Mouse (Mus musculus) heart, adult 2 months (tissue): ENCODE measurements around the gene Anxa2.

ENCODE experiments used
- CTCF ChIP-seq: fragments of 200-600 bp; IDR thresholded peaks from 2 replicates; pipeline ENCODE4 v1.8.1; 2022; ENCODE audit warnings: antibody characterized with exemption, mild to moderate bottlenecking, moderate library complexity
- EP300 ChIP-seq: fragments of 200-500 bp; IDR thresholded peaks from 2 replicates; pipeline ENCODE4 v1.6.1; 2011; ENCODE audit warnings: low read depth, low read length, control low read depth; ENCODE audit not compliant: insufficient read depth
- POLR2A ChIP-seq: fragments of 200-500 bp; IDR thresholded peaks from 2 replicates; pipeline ENCODE4 v1.6.1; 2011; ENCODE audit warnings: mild to moderate bottlenecking, low read depth, low read length, control low read depth; ENCODE audit not compliant: insufficient read depth

GRCm38 (mm10) chr9:69488510-69488909 is 35.1 kb downstream of the Anxa2 start:
- no peak for TF ChIP-seq POLR2A
- no peak for TF ChIP-seq CTCF
- TF ChIP-seq EP300: no peak
